Mouse (Mus musculus): ENCODE measurements at regions not wholly inside any gene's neighbourhood (a gene's known extent, or its start where the extent isn't known, plus 50 kb on each side); places are given as distances from the start of the nearest gene placed in this dataset.
"Not testable (repeated sequence)": the region's sequence is repeated elsewhere in the genome, so short reads cannot be mapped to it uniquely, and the experiment has no call there.

GRCm38 (mm10) chr3:15053968-15054367 lies 167.9 kb downstream of the Car2 start:
- no peaks in the 10 kb centered on the region for H3K27me3 ChIP-seq (replicated peaks; ENCODE audit: control insufficient read depth, insufficient read depth, low read length)
- no peak overlapping the region for H3K4me2 ChIP-seq (ENCODE audit: low read length)
- no peak overlapping the region for H3K27ac ChIP-seq (ENCODE audit: low read depth)
- ATAC-seq (replicated peaks; ENCODE audit: low FRiP score, low TSS enrichment, low read depth): no peak
- H3K36me3 ChIP-seq (ENCODE audit: control insufficient read depth, insufficient read depth, low read length): no peaks in the 10 kb centered on the region
- 0 out of 2 replicates have a peak, but pooled peaks cover 4% of the 10 kb centered on the region for H3K9me3 ChIP-seq (ENCODE audit: control insufficient read depth, low read length)
- H3K4me3 ChIP-seq (ENCODE audit: low read depth, low read length): no peak overlapping the region
- DNase-seq (ENCODE audit: low spot score): no peak
- H3K4me1 ChIP-seq (replicated peaks; ENCODE audit: control insufficient read depth, insufficient read depth, low read length): no peaks in the 10 kb centered on the region
- no peak overlapping the region for H3K9ac ChIP-seq (ENCODE audit: low read length)
- 54% methylated on average over 3 of the region's 3 CpGs for WGBS

GRCm38 (mm10) chr3:15055516-15056256 lies 169.6 kb downstream of the Car2 start:
- not testable (repeated sequence) for H3K27ac ChIP-seq (ENCODE audit: low read depth); H3K27me3 ChIP-seq (replicated peaks; ENCODE audit: control insufficient read depth, insufficient read depth, low read length); H3K4me2 ChIP-seq (ENCODE audit: low read length); H3K4me1 ChIP-seq (replicated peaks; ENCODE audit: control insufficient read depth, insufficient read depth, low read length); H3K4me3 ChIP-seq (ENCODE audit: low read depth, low read length); DNase-seq (ENCODE audit: low spot score); H3K9me3 ChIP-seq (ENCODE audit: control insufficient read depth, low read length); ATAC-seq (replicated peaks; ENCODE audit: low FRiP score, low TSS enrichment, low read depth); H3K36me3 ChIP-seq (ENCODE audit: control insufficient read depth, insufficient read depth, low read length); H3K9ac ChIP-seq (ENCODE audit: low read length)
- 92% methylated on average over 8 of the region's 8 CpGs for WGBS

DNA sequence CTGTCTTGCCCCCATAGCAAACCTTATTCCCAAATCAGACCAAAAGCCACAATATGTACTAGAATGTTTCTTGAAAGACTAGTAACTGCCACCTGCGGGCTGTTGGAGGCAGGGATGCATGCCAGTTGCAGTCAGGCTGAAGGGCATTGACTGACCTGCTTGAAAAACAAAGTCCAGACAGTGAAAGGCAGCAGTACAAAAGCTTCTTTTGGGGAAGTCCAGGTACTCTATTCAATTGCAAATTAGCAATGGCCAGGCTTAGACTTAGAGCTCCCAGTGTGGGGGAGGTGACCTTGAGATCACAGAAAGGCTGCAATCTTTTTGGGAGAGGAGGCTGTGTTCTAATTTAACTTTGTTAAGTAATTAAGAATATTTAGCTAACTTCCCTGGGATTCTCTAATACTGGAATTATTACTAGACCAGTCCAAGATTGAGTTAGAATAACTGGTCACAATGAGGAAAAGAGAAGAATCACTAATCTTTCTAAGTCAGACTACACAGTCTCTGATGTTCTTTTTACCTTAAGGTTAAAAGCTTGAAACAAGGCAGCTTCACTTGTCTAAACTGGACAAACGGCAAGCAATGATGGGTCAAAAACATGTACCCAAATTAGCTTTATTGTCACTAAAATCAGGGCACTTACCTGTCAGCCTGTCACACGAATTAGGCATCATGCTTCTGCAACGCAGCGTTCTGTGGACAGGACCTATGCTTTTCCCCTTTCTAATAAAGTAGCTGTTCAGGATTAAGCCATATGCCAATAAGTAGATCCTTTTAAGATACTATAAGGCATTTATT lies 170.9 kb downstream of the Car2 start:
- DNase-seq (ENCODE audit: low spot score); ATAC-seq (replicated peaks; ENCODE audit: low FRiP score, low TSS enrichment, low read depth); H3K9me3 ChIP-seq (ENCODE audit: control insufficient read depth, low read length); H3K27ac ChIP-seq (ENCODE audit: low read depth); H3K27me3 ChIP-seq (replicated peaks; ENCODE audit: control insufficient read depth, insufficient read depth, low read length); H3K4me2 ChIP-seq (ENCODE audit: low read length); H3K36me3 ChIP-seq (ENCODE audit: control insufficient read depth, insufficient read depth, low read length); H3K4me3 ChIP-seq (ENCODE audit: low read depth, low read length); H3K4me1 ChIP-seq (replicated peaks; ENCODE audit: control insufficient read depth, insufficient read depth, low read length); H3K9ac ChIP-seq (ENCODE audit: low read length): not testable (repeated sequence)
- 87% methylated on average over 5 of the region's 5 CpGs for WGBS

DNA sequence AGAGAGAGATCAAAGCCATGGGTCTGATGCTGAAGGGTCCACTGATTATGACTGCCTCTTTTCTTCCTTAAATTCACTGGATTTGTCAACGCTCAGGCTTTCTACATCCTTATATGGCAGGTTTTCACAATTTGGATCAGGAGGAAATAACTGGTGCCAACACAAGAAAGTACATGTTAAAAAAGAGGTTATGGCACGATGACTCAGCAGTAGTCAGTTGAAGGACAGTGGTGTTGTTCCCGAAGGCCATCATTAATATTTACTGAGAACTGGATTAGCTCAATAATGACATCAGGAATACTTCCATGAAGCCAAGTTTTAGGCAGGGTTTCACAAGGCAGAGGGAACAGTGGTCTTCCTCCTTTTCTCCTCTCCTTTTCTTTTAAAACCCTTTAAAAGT lies 179.6 kb downstream of the Car2 start:
- 88% methylated on average over 3 of the region's 3 CpGs for WGBS
- no peaks in the 10 kb centered on the region for H3K27me3 ChIP-seq (replicated peaks; ENCODE audit: control insufficient read depth, insufficient read depth, low read length)
- ATAC-seq (replicated peaks; ENCODE audit: low FRiP score, low TSS enrichment, low read depth): no peak

GRCm38 (mm10) chr3:15068256-15068655 lies 182.2 kb downstream of the Car2 start:
- DNase-seq (ENCODE audit: low spot score) (no peak), ATAC-seq (replicated peaks; ENCODE audit: low FRiP score, low TSS enrichment, low read depth) (no peak)
- no peak overlapping the region for H3K27ac ChIP-seq (ENCODE audit: low read depth)
- H3K4me2 ChIP-seq (ENCODE audit: low read length): no peak overlapping the region
- no peak overlapping the region for H3K4me3 ChIP-seq (ENCODE audit: low read depth, low read length)
- no peaks in the 10 kb centered on the region for H3K36me3 ChIP-seq (ENCODE audit: control insufficient read depth, insufficient read depth, low read length)
- no peaks in the 10 kb centered on the region for H3K9me3 ChIP-seq (ENCODE audit: control insufficient read depth, low read length)
- no peaks in the 10 kb centered on the region for H3K27me3 ChIP-seq (replicated peaks; ENCODE audit: control insufficient read depth, insufficient read depth, low read length)
- no peaks in the 10 kb centered on the region for H3K4me1 ChIP-seq (replicated peaks; ENCODE audit: control insufficient read depth, insufficient read depth, low read length)
- H3K9ac ChIP-seq (ENCODE audit: low read length): no peak overlapping the region
- WGBS: 82% methylated on average over 3 of the region's 3 CpGs

More for the DNA sequence above, 179.6 kb downstream of the Car2 start:
- Histone ChIP-seq H3K9me3 (ENCODE audit: control insufficient read depth, low read length) (no peaks in the 10 kb centered on the region), H3K27ac (ENCODE audit: low read depth) (no peak overlapping the region), H3K4me1 (replicated peaks; ENCODE audit: control insufficient read depth, insufficient read depth, low read length) (no peaks in the 10 kb centered on the region), H3K4me3 (ENCODE audit: low read depth, low read length) (no peak overlapping the region), H3K36me3 (ENCODE audit: control insufficient read depth, insufficient read depth, low read length) (no peaks in the 10 kb centered on the region), H3K9ac (ENCODE audit: low read length) (no peak overlapping the region), H3K4me2 (ENCODE audit: low read length) (no peak overlapping the region)
- no peak for DNase-seq (ENCODE audit: low spot score)

DNA sequence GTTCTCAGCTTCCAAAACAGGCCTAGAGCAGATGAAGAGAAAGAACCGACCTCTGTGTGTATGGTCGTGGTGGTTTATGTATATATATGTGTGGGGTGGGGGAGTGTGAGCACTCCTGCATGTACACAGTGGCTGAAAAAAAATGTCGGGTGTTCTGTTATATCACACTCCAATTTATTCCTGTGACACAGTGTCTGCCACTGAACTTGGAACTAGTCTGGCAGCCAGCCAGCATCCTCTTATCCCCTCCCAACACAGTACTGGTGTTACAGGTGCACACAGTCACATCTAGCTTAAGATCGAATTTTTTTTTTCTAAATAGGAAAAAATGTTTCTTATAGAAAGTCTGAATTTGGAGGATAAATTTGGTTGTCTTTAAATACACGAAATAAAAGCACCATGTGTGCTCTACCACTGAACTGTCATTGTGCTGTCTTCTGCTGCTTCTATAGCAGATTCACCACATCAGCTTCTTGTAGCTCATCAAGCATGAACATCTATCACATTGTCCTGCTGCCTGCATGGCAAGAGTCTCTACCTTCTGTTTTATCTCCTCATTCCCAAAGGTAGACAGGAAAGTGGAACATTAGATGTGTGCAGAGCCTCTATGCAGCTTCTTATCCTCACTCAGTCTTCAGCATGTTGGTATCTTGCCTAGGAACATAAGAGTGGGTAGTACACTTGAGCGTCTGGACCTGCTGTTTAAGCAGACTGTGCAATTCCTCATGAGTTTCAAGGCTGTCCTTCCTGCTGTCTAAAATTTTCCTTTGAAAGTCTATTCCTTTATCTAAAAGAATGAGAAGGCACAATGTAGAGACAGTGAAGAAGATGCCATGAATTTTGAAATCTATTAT lies 185.2 kb downstream of the Car2 start:
- H3K36me3 ChIP-seq (ENCODE audit: control insufficient read depth, insufficient read depth, low read length): no peaks in the 10 kb centered on the region
- no peak overlapping the region for H3K27ac ChIP-seq (ENCODE audit: low read depth)
- DNase-seq (ENCODE audit: low spot score): no peak
- no peak overlapping the region for H3K4me3 ChIP-seq (ENCODE audit: low read depth, low read length)
- H3K4me2 ChIP-seq (ENCODE audit: low read length): no peak overlapping the region
- H3K9me3 ChIP-seq (ENCODE audit: control insufficient read depth, low read length): no peaks in the 10 kb centered on the region
- WGBS: 64% methylated on average over 6 of the region's 6 CpGs
- H3K9ac ChIP-seq (ENCODE audit: low read length): no peak overlapping the region
- H3K27me3 ChIP-seq (replicated peaks; ENCODE audit: control insufficient read depth, insufficient read depth, low read length): no peaks in the 10 kb centered on the region
- no peaks in the 10 kb centered on the region for H3K4me1 ChIP-seq (replicated peaks; ENCODE audit: control insufficient read depth, insufficient read depth, low read length)
- no peak for ATAC-seq (replicated peaks; ENCODE audit: low FRiP score, low TSS enrichment, low read depth)

DNA sequence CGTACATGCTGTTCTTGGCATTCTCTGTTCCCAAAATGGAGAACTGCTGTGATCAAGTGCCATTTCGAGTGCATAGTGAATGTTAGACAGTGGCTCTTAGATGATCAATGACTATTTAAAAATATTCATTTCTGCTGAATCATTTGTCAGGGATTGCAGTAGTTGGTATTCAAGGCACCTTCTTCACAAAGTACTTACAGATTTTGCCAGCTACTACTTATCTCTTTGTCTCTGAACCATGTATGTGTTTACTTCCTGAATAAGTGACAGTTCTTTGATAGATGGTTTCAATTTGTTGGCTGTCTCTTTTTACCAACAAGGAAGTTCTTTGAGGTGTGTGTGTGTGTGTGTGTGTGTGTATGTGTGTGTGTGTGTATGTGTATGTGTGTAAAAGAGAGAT lies 187.3 kb downstream of the Car2 start:
- H3K4me3 ChIP-seq (ENCODE audit: low read depth, low read length): no peak overlapping the region
- no peaks in the 10 kb centered on the region for H3K9me3 ChIP-seq (ENCODE audit: control insufficient read depth, low read length)
- H3K9ac ChIP-seq (ENCODE audit: low read length): no peak overlapping the region
- DNase-seq (ENCODE audit: low spot score) (no peak), ATAC-seq (replicated peaks; ENCODE audit: low FRiP score, low TSS enrichment, low read depth) (no peak)
- H3K4me2 ChIP-seq (ENCODE audit: low read length): no peak overlapping the region
- H3K27ac ChIP-seq (ENCODE audit: low read depth): no peak overlapping the region
- no peaks in the 10 kb centered on the region for H3K27me3 ChIP-seq (replicated peaks; ENCODE audit: control insufficient read depth, insufficient read depth, low read length)
- H3K4me1 ChIP-seq (replicated peaks; ENCODE audit: control insufficient read depth, insufficient read depth, low read length): no peaks in the 10 kb centered on the region
- 80% methylated on average over 2 of the region's 2 CpGs for WGBS
- H3K36me3 ChIP-seq (ENCODE audit: control insufficient read depth, insufficient read depth, low read length): no peaks in the 10 kb centered on the region

GRCm38 (mm10) chr3:15073847-15074246 lies 187.8 kb downstream of the Car2 start:
- no peaks in the 10 kb centered on the region for H3K27me3 ChIP-seq (replicated peaks; ENCODE audit: control insufficient read depth, insufficient read depth, low read length)
- H3K36me3 ChIP-seq (ENCODE audit: control insufficient read depth, insufficient read depth, low read length): no peaks in the 10 kb centered on the region
- no peaks in the 10 kb centered on the region for H3K9me3 ChIP-seq (ENCODE audit: control insufficient read depth, low read length)
- H3K9ac ChIP-seq (ENCODE audit: low read length): no peak overlapping the region
- DNase-seq (ENCODE audit: low spot score) (no peak), ATAC-seq (replicated peaks; ENCODE audit: low FRiP score, low TSS enrichment, low read depth) (no peak)
- H3K4me1 ChIP-seq (replicated peaks; ENCODE audit: control insufficient read depth, insufficient read depth, low read length): no peaks in the 10 kb centered on the region
- no peak overlapping the region for H3K4me2 ChIP-seq (ENCODE audit: low read length)
- H3K27ac ChIP-seq (ENCODE audit: low read depth): no peak overlapping the region
- 52% methylated on average over 1 of the region's 1 CpGs for WGBS
- no peak overlapping the region for H3K4me3 ChIP-seq (ENCODE audit: low read depth, low read length)
